Mouse (Mus musculus): ENCODE measurements at regions not wholly inside any gene's neighbourhood (a gene's known extent, or its start where the extent isn't known, plus 50 kb on each side); places are given as distances from the start of the nearest gene placed in this dataset.

- no peak for DNase-seq
Measured at GRCm38 (mm10) chrX:147616374-147616773, 62.5 kb upstream of the Lrch2 start.

- peak; percentile 46 for DNase-seq
Measured at GRCm38 (mm10) chrX:147608660-147609059, 54.8 kb upstream of the Lrch2 start.
